Mouse (Mus musculus): Measurements from ENCODE around the gene Aadac. TPM values are rescaled to one million over a fixed set of nuclear protein-coding genes. Genes with fewer than 3 reads are reported as not detected.

Gene Aadac
- polyA plus RNA-seq, 1 experiment from 2014 or later, result not detected

DNA sequence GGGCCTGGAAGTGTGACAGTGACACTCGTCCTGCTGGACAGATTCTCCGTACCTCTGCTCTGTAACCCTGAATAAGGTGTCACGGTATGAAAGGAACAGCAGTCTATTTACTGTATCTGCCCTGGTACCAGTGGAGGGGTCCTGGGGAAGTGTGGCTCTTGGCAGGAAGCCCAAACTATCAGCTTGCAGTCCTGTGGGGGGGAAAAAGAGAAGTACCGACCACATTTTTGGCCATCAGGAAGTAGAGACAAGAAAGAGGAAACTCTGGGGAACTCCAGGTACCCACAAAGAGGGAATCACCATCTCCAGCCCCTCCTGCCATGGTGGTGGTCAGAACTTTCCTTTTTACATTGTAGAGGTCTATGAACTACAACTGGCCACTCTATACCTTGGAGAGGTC lies 55.1 kb downstream of the Aadac start:
- no peaks in the 10 kb centered on the region for H3K27me3 ChIP-seq
- no peaks in the 10 kb centered on the region for H3K4me1 ChIP-seq
- H3K4me3 ChIP-seq, result no peak overlapping the region
- no peak overlapping the region for H3K27ac ChIP-seq
- no peaks in the 10 kb centered on the region for H3K36me3 ChIP-seq
- WGBS, result 58% methylated on average over 4 of the region's 4 CpGs
- ATAC-seq (ENCODE audit: insufficient number of reproducible peaks, insufficient read depth, low FRiP score, low TSS enrichment, low read depth), result no peak
- H3K9me3 ChIP-seq, result no peaks in the 10 kb centered on the region
- H3K4me2 ChIP-seq, result no peak overlapping the region
- H3K9ac ChIP-seq, result no peak overlapping the region

DNA sequence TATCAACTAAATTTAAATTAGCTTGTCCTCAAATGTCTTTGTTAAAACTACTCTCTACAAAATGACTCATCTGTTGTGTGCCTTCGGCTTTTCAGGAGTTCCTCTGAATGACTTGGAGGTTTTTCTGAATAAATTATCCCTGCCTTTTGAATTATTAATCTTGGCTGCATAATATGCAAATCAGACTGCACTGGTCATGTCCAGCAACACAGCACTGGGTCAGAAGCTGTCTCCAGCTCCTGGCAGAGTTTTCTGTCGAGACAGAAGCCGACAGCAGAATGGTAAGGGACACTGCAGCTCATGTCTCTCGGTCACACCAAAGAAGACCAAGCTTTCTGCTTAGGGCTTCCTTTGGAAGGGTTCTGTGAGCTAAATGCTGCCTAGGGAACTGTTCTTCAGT lies 56.1 kb downstream of the Aadac start, which contains the start of gene Sucnr1:
Gene Sucnr1, plus strand, starts transcription at position 222 of the 400 bp plus-strand sequence.
- WGBS, result 76% methylated on average over 4 of the region's 4 CpGs
- Histone ChIP-seq H3K4me1 (no peaks in the 10 kb centered on the region), H3K9me3 (no peaks in the 10 kb centered on the region), H3K4me2 (no peak within 1 kb of the TSS), H3K27me3 (no peaks in the 10 kb centered on the region), H3K9ac (no peak within 1 kb of the TSS), H3K36me3 (no peaks in the 10 kb centered on the region), H3K4me3 (no peak within 1 kb of the TSS), H3K27ac (no peak within 1 kb of the TSS)
- no peak for ATAC-seq (ENCODE audit: insufficient number of reproducible peaks, insufficient read depth, low FRiP score, low TSS enrichment, low read depth)

DNA sequence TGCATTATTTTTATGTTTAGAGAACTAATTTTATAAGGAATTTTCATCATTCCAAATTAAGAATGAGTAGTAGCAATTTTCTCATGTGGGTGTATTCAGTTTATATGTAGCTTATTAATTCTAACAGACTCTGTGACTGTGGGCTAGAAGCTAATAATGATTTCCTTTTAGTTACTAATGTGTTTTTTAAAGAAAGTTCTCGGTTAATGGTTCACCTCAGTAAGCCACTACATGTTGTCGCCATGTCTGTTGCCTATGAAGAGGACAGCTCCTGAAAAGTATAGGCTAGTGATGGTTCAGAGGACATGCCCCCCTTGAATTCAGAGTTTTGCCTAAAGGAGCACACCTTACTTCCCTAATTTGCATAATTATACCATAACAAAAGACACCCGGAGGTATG lies 57.2 kb downstream of the Aadac start:
- no peak overlapping the region for H3K4me3 ChIP-seq
- no peak for ATAC-seq (ENCODE audit: insufficient number of reproducible peaks, insufficient read depth, low FRiP score, low TSS enrichment, low read depth)
- no peak overlapping the region for H3K9ac ChIP-seq
- H3K4me1 ChIP-seq, result no peaks in the 10 kb centered on the region
- H3K4me2 ChIP-seq, result no peak overlapping the region
- H3K36me3 ChIP-seq, result no peaks in the 10 kb centered on the region
- no peaks in the 10 kb centered on the region for H3K27me3 ChIP-seq
- H3K27ac ChIP-seq, result no peak overlapping the region
- H3K9me3 ChIP-seq, result no peaks in the 10 kb centered on the region
- 79% methylated on average over 3 of the region's 3 CpGs for WGBS

DNA sequence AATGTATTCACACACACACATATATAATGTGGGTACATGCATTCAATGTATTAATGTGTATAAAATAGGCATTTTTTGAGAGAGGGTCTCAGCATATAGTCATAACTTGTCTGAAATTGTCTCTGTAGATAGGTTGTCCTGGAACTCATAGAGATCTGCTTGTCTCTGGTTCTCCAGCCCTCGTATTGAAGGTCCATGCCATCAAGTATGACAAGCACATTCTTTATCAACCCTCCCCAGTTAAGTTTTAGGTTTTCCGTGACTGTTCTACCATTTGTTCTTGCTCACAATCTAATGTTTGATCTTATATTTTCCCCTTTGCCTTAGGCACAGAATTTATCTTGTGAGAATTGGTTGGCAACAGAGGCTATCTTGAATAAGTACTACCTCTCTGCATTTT lies 60.2 kb downstream of the Aadac start:
- WGBS, result 81% methylated on average over 2 of the region's 2 CpGs

More for the DNA sequence above, 60.2 kb downstream of the Aadac start:
- Histone ChIP-seq H3K27ac (no peak overlapping the region), H3K36me3 (no peaks in the 10 kb centered on the region), H3K4me2 (no peak overlapping the region), H3K4me3 (no peak overlapping the region), H3K9ac (no peak overlapping the region), H3K9me3 (no peaks in the 10 kb centered on the region), H3K27me3 (no peaks in the 10 kb centered on the region), H3K4me1 (no peaks in the 10 kb centered on the region)
- no peak for ATAC-seq (ENCODE audit: insufficient number of reproducible peaks, insufficient read depth, low FRiP score, low TSS enrichment, low read depth)

Other genes with a start within 250 kb of the Aadac start
- not detected in 2 replicates for gene Gm8298, start 164.7 kb upstream of the Aadac start, polyA plus RNA-seq (2015; fragmentation: Nextera tagmentation; extraction: Ambion mirVana)
- 0.07 and 0.10 TPM in 2 replicates for gene C130079G13Rik, start 100.5 kb upstream of the Aadac start, polyA plus RNA-seq (2015; fragmentation: Nextera tagmentation; extraction: Ambion mirVana)
- 0.30 and 0.43 TPM in 2 replicates for gene Aadacl2, start 19.0 kb upstream of the Aadac start, polyA plus RNA-seq (2015; fragmentation: Nextera tagmentation; extraction: Ambion mirVana)
- gene Sucnr1, start 56.2 kb downstream of the Aadac start, polyA plus RNA-seq (2015; fragmentation: Nextera tagmentation; extraction: Ambion mirVana), result 0.25 and 0.33 TPM in 2 replicates